Mouse (Mus musculus) inflammation-experienced regulatory T-cells, adult 6 months (primary cell): Measurements from ENCODE around the gene Wdr25. TPM values are rescaled to one million over a fixed set of nuclear protein-coding genes. Genes with fewer than 3 reads are reported as not detected.

ENCODE experiments used
- ATAC-seq: one replicate; pipeline ENCODE4 v1.8.0; 2017
- polyA plus RNA-seq, 3 experiments: library from polyadenylated mRNA; unstranded; fragments of 100-300 nt; shearing (Covaris generic); gene quantifications; one replicate each; pipeline ENCODE4 v1.2.1; 2017

Gene Wdr25
- polyA plus RNA-seq, 3 experiments from 2014 or later = 3.4 to 14.4 (median 6.0) TPM

- no peak for ATAC-seq
Observed at GRCm38 (mm10) chr12:108896006-108896405, 2.6 kb downstream of the Wdr25 start.

- no peak for ATAC-seq
Observed at GRCm38 (mm10) chr12:108901346-108901745, 7.9 kb downstream of the Wdr25 start.

- peak; percentile 64 for ATAC-seq
Observed at GRCm38 (mm10) chr12:108902940-108903339, 9.5 kb downstream of the Wdr25 start.

GRCm38 (mm10) chr12:108903600-108904275, 10.3 kb downstream of the Wdr25 start:
- no peak for ATAC-seq

- ATAC-seq = no peak
Observed at GRCm38 (mm10) chr12:108904276-108904653, 10.8 kb downstream of the Wdr25 start.

- ATAC-seq = no peak
Observed at GRCm38 (mm10) chr12:108905620-108906302, 12.3 kb downstream of the Wdr25 start.

GRCm38 (mm10) chr12:108906398-108906797, 13.0 kb downstream of the Wdr25 start:
- no peak for ATAC-seq

- no peak for ATAC-seq
Observed at GRCm38 (mm10) chr12:108909846-108910433, 16.5 kb downstream of the Wdr25 start.

GRCm38 (mm10) chr12:108912442-108912841, 19.0 kb downstream of the Wdr25 start:
- ATAC-seq = no peak

- no peak for ATAC-seq
Observed at GRCm38 (mm10) chr12:108914198-108914597, 20.8 kb downstream of the Wdr25 start.

- ATAC-seq = no peak
Observed at GRCm38 (mm10) chr12:108914709-108915340, 21.4 kb downstream of the Wdr25 start.

GRCm38 (mm10) chr12:108915893-108916292, 22.5 kb downstream of the Wdr25 start:
- no peak for ATAC-seq

- no peak for ATAC-seq
Observed at GRCm38 (mm10) chr12:108916447-108917042, 23.1 kb downstream of the Wdr25 start.

GRCm38 (mm10) chr12:108917509-108917908, 24.1 kb downstream of the Wdr25 start:
- no peak for ATAC-seq

GRCm38 (mm10) chr12:108918753-108919152, 25.3 kb downstream of the Wdr25 start:
- no peak for ATAC-seq

GRCm38 (mm10) chr12:108926606-108927111, 33.2 kb downstream of the Wdr25 start:
- ATAC-seq = no peak

- ATAC-seq = no peak
Observed at GRCm38 (mm10) chr12:108928249-108928648, 34.8 kb downstream of the Wdr25 start.

- ATAC-seq = no peak
Observed at GRCm38 (mm10) chr12:108929475-108929874, 36.0 kb downstream of the Wdr25 start.

GRCm38 (mm10) chr12:108931341-108932053, 38.1 kb downstream of the Wdr25 start:
- no peak for ATAC-seq

GRCm38 (mm10) chr12:108932113-108932512, 38.7 kb downstream of the Wdr25 start:
- ATAC-seq = no peak

- no peak for ATAC-seq
Observed at GRCm38 (mm10) chr12:108934231-108934630, 40.8 kb downstream of the Wdr25 start.

- ATAC-seq = no peak
Observed at GRCm38 (mm10) chr12:108936834-108937233, 43.4 kb downstream of the Wdr25 start.
